Mouse (Mus musculus): Measurements from ENCODE around the gene Gm20716. TPM values are rescaled to one million over a fixed set of nuclear protein-coding genes. Genes with fewer than 3 reads are reported as not detected.

The Gm20716 gene
- polyA plus RNA-seq, 1 experiment from 2014 or later = 26.7 TPM

- no peak overlapping the region for H3K27ac ChIP-seq (ENCODE audit: low read depth, low read length)
- no peak overlapping the region for H3K4me2 ChIP-seq (ENCODE audit: low read length)
- H3K9ac ChIP-seq (ENCODE audit: low read length) = no peak overlapping the region
- DNase-seq (ENCODE audit: low spot score) (no peak), ATAC-seq (no peak)
- no peaks in the 10 kb centered on the region for H3K36me3 ChIP-seq (ENCODE audit: control insufficient read depth, insufficient read depth, low read length)
- no peaks in the 10 kb centered on the region for H3K4me1 ChIP-seq (ENCODE audit: control insufficient read depth, insufficient read depth, low read length)
- H3K9me3 ChIP-seq (replicated peaks; ENCODE audit: control insufficient read depth, low read length) = no peaks in the 10 kb centered on the region
- H3K27me3 ChIP-seq (replicated peaks; ENCODE audit: control insufficient read depth, insufficient read depth, low read length) = no peaks in the 10 kb centered on the region
- H3K4me3 ChIP-seq (ENCODE audit: low read depth, low read length) = no peak overlapping the region
- 74% methylated on average over 22 of the region's 22 CpGs for WGBS
These were observed 82.3 kb downstream of the Gm20716 start for GRCm38 (mm10) chr2:168147722-168148432.

- no peaks in the 10 kb centered on the region for H3K27me3 ChIP-seq (replicated peaks; ENCODE audit: control insufficient read depth, insufficient read depth, low read length)
- no peak overlapping the region for H3K27ac ChIP-seq (ENCODE audit: low read depth, low read length)
- H3K4me3 ChIP-seq (ENCODE audit: low read depth, low read length) = no peak overlapping the region
- H3K9ac ChIP-seq (ENCODE audit: low read length) = no peak overlapping the region
- H3K36me3 ChIP-seq (ENCODE audit: control insufficient read depth, insufficient read depth, low read length) = no peaks in the 10 kb centered on the region
- DNase-seq (ENCODE audit: low spot score) (no peak), ATAC-seq (no peak)
- 71% methylated on average over 2 of the region's 2 CpGs for WGBS
- H3K4me1 ChIP-seq (ENCODE audit: control insufficient read depth, insufficient read depth, low read length) = no peaks in the 10 kb centered on the region
- H3K9me3 ChIP-seq (replicated peaks; ENCODE audit: control insufficient read depth, low read length) = no peaks in the 10 kb centered on the region
- H3K4me2 ChIP-seq (ENCODE audit: low read length) = no peak overlapping the region
These were observed 84.7 kb downstream of the Gm20716 start for GRCm38 (mm10) chr2:168145437-168145836.

GRCm38 (mm10) chr2:168143794-168144193 lies 86.4 kb downstream of the Gm20716 start:
- H3K27ac ChIP-seq (ENCODE audit: low read depth, low read length) = no peak overlapping the region
- H3K4me2 ChIP-seq (ENCODE audit: low read length) = no peak overlapping the region
- H3K9ac ChIP-seq (ENCODE audit: low read length) = no peak overlapping the region
- DNase-seq (ENCODE audit: low spot score) (peak; percentile 41), ATAC-seq (no peak)
- 30% methylated on average over 5 of the region's 5 CpGs for WGBS
- H3K9me3 ChIP-seq (replicated peaks; ENCODE audit: control insufficient read depth, low read length) = no peaks in the 10 kb centered on the region
- no peak overlapping the region for H3K4me3 ChIP-seq (ENCODE audit: low read depth, low read length)
- no peaks in the 10 kb centered on the region for H3K27me3 ChIP-seq (replicated peaks; ENCODE audit: control insufficient read depth, insufficient read depth, low read length)
- H3K4me1 ChIP-seq (ENCODE audit: control insufficient read depth, insufficient read depth, low read length) = no peaks in the 10 kb centered on the region
- H3K36me3 ChIP-seq (ENCODE audit: control insufficient read depth, insufficient read depth, low read length) = no peaks in the 10 kb centered on the region

- ATAC-seq = peak; percentile 50; the same call in 1 of the 2 replicates
These were observed 93.0 kb downstream of the Gm20716 start for GRCm38 (mm10) chr2:168137161-168137560.

More at GRCm38 (mm10) chr2:168137161-168137560, 93.0 kb downstream of the Gm20716 start:
- H3K9ac ChIP-seq (ENCODE audit: low read length) = no peak overlapping the region
- no peaks in the 10 kb centered on the region for H3K9me3 ChIP-seq (replicated peaks; ENCODE audit: control insufficient read depth, low read length)
- no peaks in the 10 kb centered on the region for H3K36me3 ChIP-seq (ENCODE audit: control insufficient read depth, insufficient read depth, low read length)
- WGBS = 69% methylated on average over 15 of the region's 15 CpGs
- H3K4me2 ChIP-seq (ENCODE audit: low read length) = no peak overlapping the region
- peak overlapping the region; percentile 14; the same call in 1 of the 2 replicates for H3K27ac ChIP-seq (ENCODE audit: low read depth, low read length)
- no peaks in the 10 kb centered on the region for H3K27me3 ChIP-seq (replicated peaks; ENCODE audit: control insufficient read depth, insufficient read depth, low read length)
- DNase-seq (ENCODE audit: low spot score) = peak; percentile 68
- no peaks in the 10 kb centered on the region for H3K4me1 ChIP-seq (ENCODE audit: control insufficient read depth, insufficient read depth, low read length)
- H3K4me3 ChIP-seq (ENCODE audit: low read depth, low read length) = no peak overlapping the region

Small RNA genes within 50 kb of the gene (microRNA-seq; reads per million reads assigned to microRNA genes)
- not detected for gene Gm24561

Other genes with a start within 250 kb of the Gm20716 start
- gene Ripor3, start 219.7 kb downstream of the Gm20716 start, polyA plus RNA-seq (2014; fragmentation: Nextera tagmentation; extraction: Ambion mirVana) = 0.22 and 0.42 TPM in 2 replicates
- gene Pard6b, start 149.4 kb downstream of the Gm20716 start, polyA plus RNA-seq (2014; fragmentation: Nextera tagmentation; extraction: Ambion mirVana) = 5.0 and 5.6 TPM in 2 replicates
- gene Adnp, start 23.3 kb downstream of the Gm20716 start, polyA plus RNA-seq (2014; fragmentation: Nextera tagmentation; extraction: Ambion mirVana) = 1.6 and 2.0 TPM in 2 replicates
- gene Dpm1, start 227 bp upstream of the Gm20716 start, polyA plus RNA-seq (2014; fragmentation: Nextera tagmentation; extraction: Ambion mirVana) = 51.1 and 71.7 TPM in 2 replicates
- gene Mocs3, start 258 bp upstream of the Gm20716 start, polyA plus RNA-seq (2014; fragmentation: Nextera tagmentation; extraction: Ambion mirVana) = 9.1 and 9.7 TPM in 2 replicates
- gene Kcng1, start 51.4 kb upstream of the Gm20716 start, polyA plus RNA-seq (2014; fragmentation: Nextera tagmentation; extraction: Ambion mirVana) = 8.0 and 9.7 TPM in 2 replicates